Mouse (Mus musculus) kidney, adult 2 months (tissue): ENCODE data around the gene Ppip5k2.

Experiments
- CTCF ChIP-seq: fragments of 200-500 bp; conservative IDR thresholded peaks from 2 replicates; pipeline ENCODE4 v1.5.1; 2011; ENCODE audit warnings: low read depth, mild to moderate bottlenecking, control low read depth, low read length, moderate library complexity, mixed read lengths; ENCODE audit not compliant: insufficient read depth, insufficient read length
- POLR2A ChIP-seq: fragments of 200-500 bp; IDR thresholded peaks from one replicate; pipeline ENCODE4 v1.6.1; 2011; ENCODE audit warnings: low read depth, low read length, control low read depth

DNA sequence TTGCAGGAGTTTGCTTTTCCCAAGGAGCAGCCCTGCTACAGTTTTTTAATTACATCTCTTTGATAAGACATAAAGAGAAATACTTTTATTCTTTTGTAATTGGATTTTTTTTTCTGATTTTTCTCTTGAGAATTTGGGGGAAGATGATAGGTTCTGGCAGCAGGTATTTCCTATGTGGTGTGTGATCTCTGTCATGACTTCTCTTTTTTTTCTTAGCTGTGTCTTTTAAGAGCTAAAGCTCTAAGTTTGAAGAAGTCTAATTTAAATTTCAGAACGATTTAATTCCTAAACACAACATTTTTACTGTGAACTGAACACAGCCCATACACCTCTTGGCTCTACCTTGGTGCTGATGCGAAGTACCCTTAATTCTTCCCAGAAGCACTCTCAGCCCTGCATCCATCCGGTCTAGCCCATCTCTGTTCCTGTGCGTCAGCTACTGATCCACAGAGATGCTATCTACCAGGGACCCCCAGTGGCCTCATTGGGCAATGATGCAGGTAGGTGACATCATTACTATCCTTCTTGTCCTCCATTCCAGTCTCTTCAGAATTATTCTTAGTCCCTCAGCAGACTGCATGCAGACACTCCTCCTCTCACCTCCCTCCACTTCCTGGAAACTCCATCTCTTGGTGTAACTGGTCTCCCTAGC lies 93.6 kb downstream of the Ppip5k2 start:
- TF ChIP-seq CTCF (no peak), POLR2A (no peak)
